Mouse (Mus musculus) bone marrow macrophage, adult 2 months (primary cell): ENCODE data around the gene Ncan.

Source experiments
- CTCF ChIP-seq: IDR thresholded peaks from 2 replicates; pipeline ENCODE4 v1.5.1; 2012; ENCODE audit warnings: low read depth, mild to moderate bottlenecking, low read length, moderate library complexity
- POLR2A ChIP-seq: IDR thresholded peaks from 2 replicates; pipeline ENCODE4 v1.6.1; 2012; ENCODE audit warnings: mild to moderate bottlenecking, low read depth, low read length, borderline replicate concordance

DNA sequence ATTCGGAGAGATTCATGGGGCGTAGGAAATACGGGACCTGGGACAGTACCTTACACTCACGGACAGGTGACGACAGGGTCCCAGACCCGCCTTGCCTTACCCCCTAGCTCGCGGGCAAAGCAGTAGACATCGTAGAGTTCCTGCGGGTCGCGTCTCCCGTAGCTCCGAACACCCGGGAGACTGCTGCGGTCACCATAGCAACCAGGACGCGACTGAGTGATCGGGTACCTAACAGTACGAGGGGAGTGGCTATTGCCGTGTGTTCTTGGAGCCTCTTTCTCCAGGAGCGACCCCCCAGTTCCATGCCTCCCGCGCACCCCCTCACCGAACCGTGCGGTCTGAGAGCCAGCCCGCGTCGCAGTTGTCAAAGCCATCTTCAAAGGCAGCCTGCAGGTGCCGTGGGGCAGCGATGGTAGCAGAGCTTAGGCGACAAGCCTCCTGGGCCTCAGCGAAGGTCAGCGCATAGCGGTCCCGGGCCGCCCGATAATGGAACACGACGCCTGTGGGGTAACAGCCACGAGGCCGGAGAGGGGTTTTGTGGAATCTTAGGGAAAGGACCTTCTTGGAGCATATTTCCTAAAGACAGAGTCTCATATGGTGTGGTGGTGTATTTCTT, 8.2 kb downstream of the Ncan start:
- no peak for TF ChIP-seq CTCF
- TF ChIP-seq POLR2A = no peak
